Mouse (Mus musculus) heart, embryonic 11.5 days (tissue): ENCODE measurements around the gene Mgat5b. TPM values are rescaled to one million over a fixed set of nuclear protein-coding genes. Genes with fewer than 3 reads are reported as not detected.
A peak's percentile ranks its signal among the peaks of the same experiment; 100 is the strongest.

Experiments used
- ATAC-seq: fragments of 200-750 bp; cut with Nextera tagmentation; replicated peaks from 2 replicates; pipeline ENCODE4 v1.8.0; 2017; ENCODE audit warnings: moderate library complexity; ENCODE audit not compliant: insufficient number of reproducible peaks, low FRiP score, low TSS enrichment
- H3K27ac ChIP-seq: fragments of 300-500 bp; sonication (generic); 2 replicates; pipeline ENCODE4 v1.5.1; 2014; ENCODE audit warnings: mild to moderate bottlenecking, low read depth, low read length
- H3K27me3 ChIP-seq: fragments of 300-500 bp; sonication (generic); 2 replicates; pipeline ENCODE4 v1.6.1; 2014; ENCODE audit warnings: mild to moderate bottlenecking, low read length, mixed read lengths; ENCODE audit not compliant: control insufficient read depth, insufficient read depth
- H3K36me3 ChIP-seq: fragments of 300-500 bp; sonication (generic); 2 replicates; pipeline ENCODE4 v1.6.1; 2014; ENCODE audit warnings: mild to moderate bottlenecking, low read length, moderate library complexity, mixed read lengths; ENCODE audit not compliant: control insufficient read depth, insufficient read depth
- H3K4me1 ChIP-seq: fragments of 300-500 bp; sonication (generic); 2 replicates; pipeline ENCODE4 v1.6.1; 2014; ENCODE audit warnings: low read length; ENCODE audit not compliant: control insufficient read depth, insufficient read depth
- H3K4me2 ChIP-seq: fragments of 300-500 bp; sonication (generic); 2 replicates; pipeline ENCODE4 v1.6.1; 2014; ENCODE audit warnings: mild to moderate bottlenecking, moderate library complexity
- H3K4me3 ChIP-seq: fragments of 300-500 bp; sonication (generic); 2 replicates; pipeline ENCODE4 v1.5.1; 2014; ENCODE audit warnings: low read depth, low read length
- H3K9ac ChIP-seq: fragments of 300-500 bp; sonication (generic); 2 replicates; pipeline ENCODE4 v1.6.1; 2014; ENCODE audit warnings: mild to moderate bottlenecking, low read depth, low read length, moderate library complexity
- H3K9me3 ChIP-seq: fragments of 300-500 bp; sonication (generic); replicated peaks from 2 replicates; pipeline ENCODE4 v1.6.1; 2016; ENCODE audit warnings: low read length; ENCODE audit not compliant: control insufficient read depth
- WGBS: fragments of 180-500 bp; shearing (Covaris S2); extraction: QIAGEN DNeasy Blood & Tissue Kit; methylation state at CpG from one replicate; pipeline ENCODE4 v1.1.7; 2014; ENCODE audit not compliant: insufficient replicate concordance; 5-methylcytosine and 5-hydroxymethylcytosine counted together
- polyA plus RNA-seq: library from polyadenylated mRNA; unstranded; fragments of >200 nt; fragmentation: Nextera tagmentation; extraction: Ambion mirVana; gene quantifications from 2 replicates; pipeline ENCODE4 v1.2.1, GENCODE M21; 2014

Mgat5b gene
- polyA plus RNA-seq, 1 experiment from 2014 or later, result 0.29 TPM

DNA sequence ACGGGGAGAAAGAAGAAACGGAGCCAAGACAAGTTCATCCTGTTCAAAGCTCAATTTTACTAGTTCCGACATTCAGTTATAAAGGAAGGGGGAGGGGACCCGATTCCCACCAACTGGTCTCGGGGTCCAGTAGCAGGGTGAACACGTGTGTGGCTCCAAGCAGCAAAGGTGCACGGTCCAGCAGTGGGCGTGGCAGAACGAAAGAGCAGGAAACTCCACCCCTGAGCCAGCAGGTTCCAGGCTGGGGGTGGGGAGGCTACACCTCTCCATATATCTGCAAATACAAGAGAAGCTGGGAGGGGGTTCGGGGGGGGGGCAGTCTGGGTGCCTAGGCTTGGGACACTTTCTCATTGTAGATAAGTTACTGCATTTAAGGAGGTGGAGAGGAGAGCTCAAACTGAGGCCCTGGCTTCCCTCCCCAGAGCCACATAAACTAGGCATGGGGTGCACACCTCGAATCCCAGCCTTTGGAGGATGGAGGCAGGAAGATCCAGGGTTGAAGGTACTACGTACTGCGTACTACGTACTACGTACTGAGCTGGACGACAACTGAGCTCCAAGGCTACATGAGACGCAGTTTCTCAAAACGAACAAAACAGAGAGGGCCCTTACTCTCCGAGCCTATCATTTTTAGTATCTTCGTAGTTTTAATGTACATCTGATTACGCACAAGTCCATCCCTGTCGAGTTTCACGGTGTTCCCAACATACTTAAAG lies 12.8 kb upstream of the Mgat5b start:
- Histone ChIP-seq H3K36me3 (no peaks in the 10 kb centered on the region), H3K9me3 (no peaks in the 10 kb centered on the region), H3K9ac (no peak overlapping the region), H3K27ac (no peak overlapping the region), H3K4me3 (peak overlapping the region; percentile 21), H3K27me3 (peaks cover 32% of the 10 kb centered on the region), H3K4me2 (peak overlapping the region; percentile 70), H3K4me1 (no peaks in the 10 kb centered on the region; the same call in 1 of the 2 replicates)
- 3% methylated on average over 23 of the region's 23 CpGs for WGBS
- no peak for ATAC-seq

DNA sequence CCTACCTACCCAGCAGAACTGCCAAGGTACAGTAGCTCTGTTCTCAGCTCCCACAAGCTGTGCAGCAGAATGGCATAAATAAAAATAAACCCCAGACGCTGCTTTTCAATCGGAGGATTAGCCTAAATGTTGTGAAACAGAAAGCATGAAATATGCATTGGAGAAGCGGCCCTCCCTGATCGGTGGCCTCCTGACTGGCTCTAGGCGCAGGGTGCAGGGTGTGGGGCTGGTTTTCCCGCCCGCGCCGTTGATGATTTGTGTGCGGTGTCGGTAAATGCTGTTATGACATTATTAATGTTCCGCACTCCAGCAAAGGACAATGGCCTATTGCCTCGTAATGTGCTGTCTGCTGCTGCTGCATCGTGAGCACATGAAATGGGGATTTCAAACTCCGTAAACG lies 5.1 kb upstream of the Mgat5b start:
- H3K9ac ChIP-seq, result no peak overlapping the region
- no peaks in the 10 kb centered on the region for H3K36me3 ChIP-seq
- no peaks in the 10 kb centered on the region for H3K9me3 ChIP-seq
- H3K4me1 ChIP-seq, result peaks cover 3% of the 10 kb centered on the region; the same call in 1 of the 2 replicates
- H3K27me3 ChIP-seq, result peaks cover 39% of the 10 kb centered on the region
- H3K4me3 ChIP-seq, result no peak overlapping the region
- ATAC-seq, result no peak
- H3K4me2 ChIP-seq, result no peak overlapping the region
- no peak overlapping the region for H3K27ac ChIP-seq
- WGBS, result 74% methylated on average over 16 of the region's 16 CpGs

DNA sequence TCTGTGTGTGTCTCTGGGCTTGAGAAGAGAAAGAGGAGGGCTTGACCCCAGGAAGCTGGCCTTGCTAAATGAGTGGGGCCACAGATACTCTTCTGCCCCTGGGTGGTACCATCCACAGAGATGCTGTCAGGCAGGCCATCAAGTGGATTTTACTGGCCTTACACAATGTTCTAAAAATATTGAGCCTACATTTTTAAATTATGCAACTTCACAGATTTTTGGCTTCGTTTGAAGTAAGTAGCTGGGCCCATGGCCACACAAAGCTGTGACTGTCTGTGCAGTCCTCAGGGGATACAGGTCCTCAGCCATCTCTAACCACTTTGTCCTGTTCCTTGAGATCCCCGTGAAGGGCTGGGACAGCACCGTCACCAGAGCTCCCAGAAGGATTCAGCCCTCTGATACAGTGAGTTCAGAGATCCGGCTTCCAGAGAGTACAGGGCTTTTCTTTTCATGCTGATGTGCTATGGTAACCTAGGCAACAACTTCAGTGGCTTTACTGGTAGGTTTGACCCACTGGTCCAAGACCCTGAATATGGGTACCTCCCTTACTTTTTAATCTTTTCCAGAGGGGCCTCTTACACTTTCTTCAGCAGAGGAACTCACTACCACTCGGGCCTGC lies 4.3 kb upstream of the Mgat5b start:
- H3K9me3 ChIP-seq, result no peaks in the 10 kb centered on the region
- no peak for ATAC-seq
- H3K27ac ChIP-seq, result no peak overlapping the region
- no peak overlapping the region for H3K4me3 ChIP-seq
- no peaks in the 10 kb centered on the region for H3K36me3 ChIP-seq
- H3K27me3 ChIP-seq, result peaks cover 47% of the 10 kb centered on the region
- H3K4me2 ChIP-seq, result no peak overlapping the region
- no peak overlapping the region for H3K9ac ChIP-seq
- WGBS, result 50% methylated on average over 5 of the region's 5 CpGs
- H3K4me1 ChIP-seq, result peaks cover 11% of the 10 kb centered on the region; the same call in 1 of the 2 replicates

DNA sequence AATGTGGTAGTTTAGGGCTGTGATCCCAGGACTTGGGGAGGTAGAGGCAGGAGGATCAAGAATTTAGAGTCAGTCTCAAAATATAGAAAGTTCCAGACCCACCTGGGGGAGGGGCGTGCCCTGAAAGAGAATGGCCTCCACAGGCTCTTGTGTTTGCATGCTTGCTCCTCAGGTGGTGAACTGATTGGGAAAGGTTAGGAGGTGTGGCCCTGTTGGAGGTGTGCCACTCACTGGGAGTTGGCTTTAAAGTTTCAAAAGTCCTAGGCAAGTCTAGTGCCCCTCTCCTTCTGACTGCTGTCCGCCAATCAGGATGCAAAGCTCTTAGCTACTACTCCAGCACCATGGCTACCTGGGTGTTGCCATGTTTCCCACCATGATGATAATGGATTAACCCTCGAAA lies 3.4 kb upstream of the Mgat5b start:
- peaks cover 56% of the 10 kb centered on the region for H3K27me3 ChIP-seq
- WGBS, result 84% methylated on average over 3 of the region's 3 CpGs
- peaks cover 11% of the 10 kb centered on the region; the same call in 1 of the 2 replicates for H3K4me1 ChIP-seq
- no peaks in the 10 kb centered on the region for H3K9me3 ChIP-seq
- no peak overlapping the region for H3K4me3 ChIP-seq
- no peak overlapping the region for H3K9ac ChIP-seq
- no peak overlapping the region for H3K27ac ChIP-seq
- no peaks in the 10 kb centered on the region for H3K36me3 ChIP-seq
- ATAC-seq, result no peak
- H3K4me2 ChIP-seq, result no peak overlapping the region

DNA sequence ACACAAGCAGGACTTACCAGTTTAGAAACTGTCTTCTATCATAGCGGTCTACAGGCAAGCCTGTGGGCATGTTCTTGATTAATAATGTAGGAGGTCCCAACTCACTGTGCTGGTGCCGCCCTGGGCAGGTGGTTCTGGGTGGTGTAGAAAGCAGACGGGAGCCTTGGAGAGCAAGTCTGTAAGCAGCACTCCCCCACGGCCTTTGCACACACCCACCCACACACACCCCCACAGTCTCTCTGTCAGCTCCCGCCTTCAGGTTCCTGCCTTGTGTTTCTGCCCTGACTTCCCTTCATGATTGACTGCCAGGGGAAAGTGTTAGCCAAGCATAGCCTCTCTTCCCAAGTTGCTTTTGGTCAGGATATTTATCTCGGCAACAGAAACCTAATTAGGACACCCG lies 1.3 kb upstream of the Mgat5b start:
- no peaks in the 10 kb centered on the region for H3K9me3 ChIP-seq
- peaks cover 17% of the 10 kb centered on the region for H3K4me1 ChIP-seq
- no peak overlapping the region for H3K9ac ChIP-seq
- H3K27me3 ChIP-seq, result peaks cover 71% of the 10 kb centered on the region
- no peaks in the 10 kb centered on the region for H3K36me3 ChIP-seq
- WGBS, result 43% methylated on average over 7 of the region's 7 CpGs
- ATAC-seq, result no peak
- no peak overlapping the region for H3K27ac ChIP-seq
- no peak overlapping the region for H3K4me3 ChIP-seq
- H3K4me2 ChIP-seq, result no peak overlapping the region

DNA sequence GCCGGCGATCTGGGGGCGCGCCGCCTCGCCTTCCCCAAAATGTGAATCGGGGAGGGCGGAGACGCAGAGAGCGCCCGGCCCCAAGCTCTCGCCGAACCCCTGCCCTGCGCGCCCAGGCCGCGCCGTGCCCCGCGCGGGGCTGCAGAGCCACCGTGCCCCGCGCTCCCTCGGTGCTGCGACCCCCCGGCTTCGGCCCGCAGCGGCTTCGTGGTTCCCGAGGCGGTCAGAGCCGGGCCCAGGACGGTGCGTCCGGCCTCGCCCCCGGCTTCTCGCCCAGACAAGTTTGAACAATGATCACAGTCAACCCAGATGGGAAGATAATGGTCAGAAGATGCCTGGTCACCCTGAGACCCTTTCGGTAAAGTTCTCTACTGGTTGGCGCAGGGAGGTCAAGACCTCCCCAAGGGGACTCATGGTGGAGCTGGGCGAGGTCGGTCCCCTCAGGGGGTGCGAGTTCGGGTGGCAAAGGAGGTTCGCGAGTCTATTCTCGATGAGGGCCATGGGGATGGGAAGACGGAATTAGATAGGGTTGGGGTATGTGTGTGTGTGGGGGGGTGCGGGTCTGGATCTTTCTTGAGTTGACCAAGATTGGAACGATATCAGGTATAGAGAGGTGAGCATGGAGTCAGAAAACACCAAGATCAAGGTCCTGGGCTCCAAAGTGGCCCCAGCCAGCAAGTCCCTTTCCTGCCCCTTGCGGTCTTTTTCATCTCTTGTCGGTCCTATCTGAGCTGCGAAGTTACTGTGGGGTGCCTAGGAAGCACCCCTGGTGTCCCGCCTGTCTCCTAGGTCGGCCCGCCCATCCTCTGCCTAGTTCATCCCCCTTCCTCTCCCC lies 740 bp downstream of the Mgat5b start:
- H3K9ac ChIP-seq, result peak overlapping the region; percentile 60; the same call in 1 of the 2 replicates
- no peak overlapping the region for H3K27ac ChIP-seq
- peaks cover 19% of the 10 kb centered on the region for H3K4me1 ChIP-seq
- H3K4me3 ChIP-seq, result peak overlapping the region; percentile 59
- H3K36me3 ChIP-seq, result no peaks in the 10 kb centered on the region
- peak overlapping the region; percentile 100 for H3K4me2 ChIP-seq
- H3K9me3 ChIP-seq, result no peaks in the 10 kb centered on the region
- H3K27me3 ChIP-seq, result peaks cover 78% of the 10 kb centered on the region
- WGBS, result 2% methylated on average over 58 of the region's 58 CpGs
- ATAC-seq, result no peak

DNA sequence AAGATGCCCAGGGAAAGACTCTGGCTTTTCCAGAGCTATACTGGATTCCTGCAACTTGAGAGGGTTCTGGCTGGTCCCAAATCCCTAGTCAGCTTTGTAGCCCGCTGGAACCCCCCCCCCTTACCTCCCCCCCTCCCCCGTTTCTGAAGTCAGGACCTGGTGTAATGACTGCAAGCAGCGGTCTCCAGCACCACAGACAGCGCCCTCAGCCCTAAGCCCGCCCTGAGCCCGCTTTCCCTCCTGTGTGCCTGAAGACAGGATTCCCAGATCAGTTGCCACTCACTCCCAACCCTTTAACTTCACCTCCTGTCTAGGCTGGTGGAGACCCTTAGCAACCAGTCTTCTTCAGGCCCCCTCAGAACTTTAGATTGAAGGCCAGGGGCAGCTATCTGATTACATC lies 2.1 kb downstream of the Mgat5b start:
- H3K9me3 ChIP-seq, result no peaks in the 10 kb centered on the region
- H3K4me2 ChIP-seq, result no peak overlapping the region
- H3K4me1 ChIP-seq, result peaks cover 19% of the 10 kb centered on the region
- H3K36me3 ChIP-seq, result no peaks in the 10 kb centered on the region
- no peak for ATAC-seq
- no peak overlapping the region for H3K27ac ChIP-seq
- peaks cover 79% of the 10 kb centered on the region for H3K27me3 ChIP-seq
- WGBS, result 2% methylated on average over 6 of the region's 6 CpGs
- H3K4me3 ChIP-seq, result no peak overlapping the region
- H3K9ac ChIP-seq, result no peak overlapping the region

DNA sequence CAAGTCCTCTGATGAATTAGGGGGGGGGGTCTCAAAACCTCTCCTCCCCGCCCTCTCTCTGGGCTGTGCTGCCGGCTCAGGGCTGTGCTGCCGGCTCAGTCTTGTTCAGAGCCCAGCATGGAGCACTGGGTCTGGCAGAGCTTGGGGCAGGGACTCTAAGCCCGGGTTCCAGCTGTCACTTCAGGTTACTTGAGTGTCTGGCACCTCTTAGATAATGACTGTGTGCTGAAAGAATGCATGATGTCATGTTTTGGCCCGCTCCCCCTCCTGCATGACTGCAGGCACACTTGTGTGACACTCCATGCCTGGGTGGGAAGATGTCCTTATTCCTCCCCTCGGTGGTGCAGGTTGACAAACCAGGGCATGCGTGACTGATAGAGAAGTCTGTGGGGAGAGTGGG lies 3.4 kb downstream of the Mgat5b start:
- Histone ChIP-seq H3K36me3 (no peaks in the 10 kb centered on the region), H3K9me3 (no peaks in the 10 kb centered on the region), H3K4me1 (peaks cover 19% of the 10 kb centered on the region), H3K4me3 (no peak overlapping the region), H3K27me3 (peaks cover 69% of the 10 kb centered on the region), H3K4me2 (no peak overlapping the region), H3K27ac (no peak overlapping the region), H3K9ac (no peak overlapping the region)
- no peak; the same call in 1 of the 2 replicates for ATAC-seq
- WGBS, result 27% methylated on average over 7 of the region's 7 CpGs
